Mouse (Mus musculus): ENCODE measurements around the gene Hs3st6. TPM values are rescaled to one million over a fixed set of nuclear protein-coding genes. Genes with fewer than 3 reads are reported as not detected.
A peak's percentile ranks its signal among the peaks of the same experiment; 100 is the strongest.

Gene Hs3st6
- polyA plus RNA-seq, 1 experiment from 2014 or later: 1.5 TPM

- Histone ChIP-seq H3K27ac (ENCODE audit: low read length) (peak within 1 kb of the TSS; percentile 70; the same call in 1 of the 2 replicates), H3K36me3 (ENCODE audit: control insufficient read depth, insufficient read depth, low read length) (peaks cover 13% of the 10 kb centered on the region), H3K27me3 (ENCODE audit: control insufficient read depth, insufficient read depth, low read length) (no peaks in the 10 kb centered on the region), H3K4me1 (ENCODE audit: control insufficient read depth, insufficient read depth, low read length) (peaks cover 17% of the 10 kb centered on the region; the same call in 1 of the 2 replicates), H3K9me3 (ENCODE audit: control insufficient read depth, low read depth, low read length) (no peaks in the 10 kb centered on the region), H3K4me3 (ENCODE audit: low read depth, low read length) (peak within 1 kb of the TSS; percentile 71), H3K4me2 (replicated peaks; ENCODE audit: low read depth, low read length) (peak within 1 kb of the TSS; percentile 47), H3K9ac (replicated peaks; ENCODE audit: low read depth, low read length) (peak within 1 kb of the TSS; percentile 65)
- ATAC-seq (ENCODE audit: insufficient number of reproducible peaks, insufficient read depth, low FRiP score, low read depth): peak; percentile 75
- WGBS: under 1% methylated on average over 30 of the region's 30 CpGs
Observed at GRCm38 (mm10) chr17:24724184-24724583, 28.6 kb upstream of the Hs3st6 start, which contains the start of gene Ndufb10. Gene Ndufb10, minus strand, starts transcription at chr17:24724478.

GRCm38 (mm10) chr17:24725637-24726390 lies 27.0 kb upstream of the Hs3st6 start:
- H3K27me3 ChIP-seq (ENCODE audit: control insufficient read depth, insufficient read depth, low read length): no peaks in the 10 kb centered on the region
- H3K36me3 ChIP-seq (ENCODE audit: control insufficient read depth, insufficient read depth, low read length): peaks cover 13% of the 10 kb centered on the region
- H3K9ac ChIP-seq (replicated peaks; ENCODE audit: low read depth, low read length): no peak overlapping the region
- peaks cover 17% of the 10 kb centered on the region; the same call in 1 of the 2 replicates for H3K4me1 ChIP-seq (ENCODE audit: control insufficient read depth, insufficient read depth, low read length)
- H3K9me3 ChIP-seq (ENCODE audit: control insufficient read depth, low read depth, low read length): no peaks in the 10 kb centered on the region
- H3K4me3 ChIP-seq (ENCODE audit: low read depth, low read length): no peak overlapping the region
- 63% methylated on average over 3 of the region's 3 CpGs for WGBS
- H3K4me2 ChIP-seq (replicated peaks; ENCODE audit: low read depth, low read length): no peak overlapping the region
- no peak overlapping the region for H3K27ac ChIP-seq (ENCODE audit: low read length)
- no peak for ATAC-seq (ENCODE audit: insufficient number of reproducible peaks, insufficient read depth, low FRiP score, low read depth)

- Histone ChIP-seq H3K4me1 (ENCODE audit: control insufficient read depth, insufficient read depth, low read length) (peaks cover 6% of the 10 kb centered on the region; the same call in 1 of the 2 replicates), H3K9me3 (ENCODE audit: control insufficient read depth, low read depth, low read length) (no peaks in the 10 kb centered on the region), H3K36me3 (ENCODE audit: control insufficient read depth, insufficient read depth, low read length) (no peaks in the 10 kb centered on the region), H3K4me2 (replicated peaks; ENCODE audit: low read depth, low read length) (no peak within 1 kb of the TSS), H3K9ac (replicated peaks; ENCODE audit: low read depth, low read length) (no peak within 1 kb of the TSS), H3K4me3 (ENCODE audit: low read depth, low read length) (no peak within 1 kb of the TSS), H3K27me3 (ENCODE audit: control insufficient read depth, insufficient read depth, low read length) (no peaks in the 10 kb centered on the region), H3K27ac (ENCODE audit: low read length) (no peak within 1 kb of the TSS)
- whole genome bisulfite sequencing: 67% methylated on average over 2 of the region's 2 CpGs
- ATAC-seq (ENCODE audit: insufficient number of reproducible peaks, insufficient read depth, low FRiP score, low read depth): no peak
Observed at GRCm38 (mm10) chr17:24727618-24728017, 25.2 kb upstream of the Hs3st6 start, which contains the start of gene Rpl3l. Gene Rpl3l, plus strand, starts transcription at chr17:24727820.

- Histone ChIP-seq H3K27me3 (ENCODE audit: control insufficient read depth, insufficient read depth, low read length) (no peaks in the 10 kb centered on the region), H3K27ac (ENCODE audit: low read length) (no peak overlapping the region), H3K4me3 (ENCODE audit: low read depth, low read length) (no peak overlapping the region), H3K4me1 (ENCODE audit: control insufficient read depth, insufficient read depth, low read length) (peaks cover 2% of the 10 kb centered on the region; the same call in 1 of the 2 replicates), H3K9me3 (ENCODE audit: control insufficient read depth, low read depth, low read length) (no peaks in the 10 kb centered on the region), H3K9ac (replicated peaks; ENCODE audit: low read depth, low read length) (no peak overlapping the region), H3K36me3 (ENCODE audit: control insufficient read depth, insufficient read depth, low read length) (no peaks in the 10 kb centered on the region), H3K4me2 (replicated peaks; ENCODE audit: low read depth, low read length) (no peak overlapping the region)
- 64% methylated on average over 17 of the region's 17 CpGs for WGBS
- ATAC-seq (ENCODE audit: insufficient number of reproducible peaks, insufficient read depth, low FRiP score, low read depth): no peak
Observed at GRCm38 (mm10) chr17:24728184-24728583, 24.6 kb upstream of the Hs3st6 start.

- H3K27ac ChIP-seq (ENCODE audit: low read length): no peak overlapping the region
- H3K4me2 ChIP-seq (replicated peaks; ENCODE audit: low read depth, low read length): no peak overlapping the region
- H3K36me3 ChIP-seq (ENCODE audit: control insufficient read depth, insufficient read depth, low read length): no peaks in the 10 kb centered on the region
- 66% methylated on average over 6 of the region's 6 CpGs for WGBS
- H3K27me3 ChIP-seq (ENCODE audit: control insufficient read depth, insufficient read depth, low read length): no peaks in the 10 kb centered on the region
- no peak overlapping the region for H3K9ac ChIP-seq (replicated peaks; ENCODE audit: low read depth, low read length)
- no peaks in the 10 kb centered on the region for H3K4me1 ChIP-seq (ENCODE audit: control insufficient read depth, insufficient read depth, low read length)
- no peaks in the 10 kb centered on the region for H3K9me3 ChIP-seq (ENCODE audit: control insufficient read depth, low read depth, low read length)
- ATAC-seq (ENCODE audit: insufficient number of reproducible peaks, insufficient read depth, low FRiP score, low read depth): no peak
- no peak overlapping the region for H3K4me3 ChIP-seq (ENCODE audit: low read depth, low read length)
Observed at GRCm38 (mm10) chr17:24729067-24729466, 23.7 kb upstream of the Hs3st6 start.

- 83% methylated on average over 14 of the region's 14 CpGs for WGBS
- H3K36me3 ChIP-seq (ENCODE audit: control insufficient read depth, insufficient read depth, low read length): no peaks in the 10 kb centered on the region
- no peak overlapping the region for H3K27ac ChIP-seq (ENCODE audit: low read length)
- no peak for ATAC-seq (ENCODE audit: insufficient number of reproducible peaks, insufficient read depth, low FRiP score, low read depth)
- no peak overlapping the region for H3K4me3 ChIP-seq (ENCODE audit: low read depth, low read length)
- no peaks in the 10 kb centered on the region for H3K9me3 ChIP-seq (ENCODE audit: control insufficient read depth, low read depth, low read length)
- no peaks in the 10 kb centered on the region for H3K4me1 ChIP-seq (ENCODE audit: control insufficient read depth, insufficient read depth, low read length)
- no peak overlapping the region for H3K4me2 ChIP-seq (replicated peaks; ENCODE audit: low read depth, low read length)
- H3K27me3 ChIP-seq (ENCODE audit: control insufficient read depth, insufficient read depth, low read length): no peaks in the 10 kb centered on the region
- H3K9ac ChIP-seq (replicated peaks; ENCODE audit: low read depth, low read length): no peak overlapping the region
Observed at GRCm38 (mm10) chr17:24730787-24731186, 22.0 kb upstream of the Hs3st6 start.

GRCm38 (mm10) chr17:24732233-24732935 lies 20.4 kb upstream of the Hs3st6 start:
- no peak overlapping the region for H3K9ac ChIP-seq (replicated peaks; ENCODE audit: low read depth, low read length)
- WGBS: 76% methylated on average over 12 of the region's 12 CpGs
- no peaks in the 10 kb centered on the region for H3K36me3 ChIP-seq (ENCODE audit: control insufficient read depth, insufficient read depth, low read length)
- peaks cover 6% of the 10 kb centered on the region for H3K4me1 ChIP-seq (ENCODE audit: control insufficient read depth, insufficient read depth, low read length)
- H3K9me3 ChIP-seq (ENCODE audit: control insufficient read depth, low read depth, low read length): no peaks in the 10 kb centered on the region
- no peak overlapping the region for H3K4me2 ChIP-seq (replicated peaks; ENCODE audit: low read depth, low read length)
- H3K27me3 ChIP-seq (ENCODE audit: control insufficient read depth, insufficient read depth, low read length): no peaks in the 10 kb centered on the region
- no peak overlapping the region for H3K4me3 ChIP-seq (ENCODE audit: low read depth, low read length)
- no peak for ATAC-seq (ENCODE audit: insufficient number of reproducible peaks, insufficient read depth, low FRiP score, low read depth)
- no peak overlapping the region for H3K27ac ChIP-seq (ENCODE audit: low read length)

- no peaks in the 10 kb centered on the region for H3K9me3 ChIP-seq (ENCODE audit: control insufficient read depth, low read depth, low read length)
- no peaks in the 10 kb centered on the region for H3K27me3 ChIP-seq (ENCODE audit: control insufficient read depth, insufficient read depth, low read length)
- H3K36me3 ChIP-seq (ENCODE audit: control insufficient read depth, insufficient read depth, low read length): no peaks in the 10 kb centered on the region
- peaks cover 12% of the 10 kb centered on the region for H3K4me1 ChIP-seq (ENCODE audit: control insufficient read depth, insufficient read depth, low read length)
- no peak overlapping the region for H3K4me3 ChIP-seq (ENCODE audit: low read depth, low read length)
- H3K9ac ChIP-seq (replicated peaks; ENCODE audit: low read depth, low read length): no peak overlapping the region
- H3K4me2 ChIP-seq (replicated peaks; ENCODE audit: low read depth, low read length): no peak overlapping the region
- ATAC-seq (ENCODE audit: insufficient number of reproducible peaks, insufficient read depth, low FRiP score, low read depth): no peak
- 90% methylated on average over 21 of the region's 21 CpGs for WGBS
- H3K27ac ChIP-seq (ENCODE audit: low read length): no peak overlapping the region
Observed at GRCm38 (mm10) chr17:24733434-24734050, 19.2 kb upstream of the Hs3st6 start.
